Mouse (Mus musculus): ENCODE results near the gene Gfpt2.
"Not testable (repeated sequence)": the region's sequence is repeated elsewhere in the genome, so short reads cannot be mapped to it uniquely, and the experiment has no call there.

The Gfpt2 gene

DNA sequence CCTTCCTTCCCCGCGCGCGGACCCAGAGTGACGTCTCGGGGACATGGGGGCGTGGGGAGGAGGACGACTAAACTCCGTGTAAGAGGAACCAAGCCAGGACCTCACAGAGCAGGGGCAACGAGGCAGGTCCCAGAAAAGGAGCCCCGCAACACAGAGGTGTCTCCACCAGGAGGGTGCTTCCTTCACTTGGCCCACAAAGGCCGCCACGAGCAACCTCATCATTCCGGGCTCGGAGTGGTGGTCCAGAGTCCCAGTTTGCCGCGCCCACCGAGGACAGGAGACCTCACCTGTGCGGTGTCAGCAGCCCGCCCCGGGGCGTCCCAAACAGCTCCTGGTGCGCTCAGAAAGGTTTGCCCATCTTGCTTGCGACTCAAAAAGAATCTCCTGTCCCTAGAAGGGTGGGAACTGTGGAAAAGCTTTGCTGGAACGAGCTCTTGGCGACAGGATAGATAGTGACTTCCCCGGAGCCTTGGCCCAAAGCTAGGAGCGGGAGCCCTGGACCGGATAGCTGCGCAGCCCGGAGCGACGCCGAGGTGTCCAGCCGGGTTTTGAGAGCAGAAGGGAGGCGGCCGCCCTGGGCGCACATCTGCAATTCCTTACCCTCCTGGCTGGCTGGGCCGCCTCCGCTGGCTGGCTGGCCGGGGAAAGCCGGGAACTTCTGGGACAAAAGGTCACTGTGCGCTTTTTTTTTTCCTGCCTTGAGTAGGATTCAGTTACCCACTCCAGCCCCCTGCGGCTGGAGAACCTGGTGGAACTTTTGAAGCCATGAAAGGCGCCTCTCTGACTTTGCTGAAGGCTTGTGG lies 565 bp downstream of the Gfpt2 start:
- no peak for DNase-seq (ENCODE audit: low read depth)

DNA sequence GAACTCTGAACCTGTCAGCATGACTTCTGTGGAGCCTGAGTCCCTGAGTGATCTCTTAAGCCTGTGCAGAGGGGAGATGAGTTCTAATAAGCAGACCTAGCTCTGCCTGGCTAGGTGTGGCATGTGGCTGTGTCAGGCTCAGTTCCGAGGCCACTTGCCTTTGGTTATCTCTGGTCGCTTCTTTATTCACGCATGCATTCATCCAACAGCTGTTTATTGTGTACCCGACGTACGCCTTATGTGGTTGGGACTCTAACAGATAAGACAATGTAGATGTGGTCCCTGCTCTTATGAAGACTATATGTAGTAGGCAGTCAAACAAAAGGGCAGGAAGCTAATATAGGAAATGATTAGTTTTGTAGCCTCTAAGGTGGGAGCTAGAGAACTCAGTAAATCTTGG lies 5.0 kb downstream of the Gfpt2 start:
- no peak for DNase-seq (ENCODE audit: low read depth)

DNA sequence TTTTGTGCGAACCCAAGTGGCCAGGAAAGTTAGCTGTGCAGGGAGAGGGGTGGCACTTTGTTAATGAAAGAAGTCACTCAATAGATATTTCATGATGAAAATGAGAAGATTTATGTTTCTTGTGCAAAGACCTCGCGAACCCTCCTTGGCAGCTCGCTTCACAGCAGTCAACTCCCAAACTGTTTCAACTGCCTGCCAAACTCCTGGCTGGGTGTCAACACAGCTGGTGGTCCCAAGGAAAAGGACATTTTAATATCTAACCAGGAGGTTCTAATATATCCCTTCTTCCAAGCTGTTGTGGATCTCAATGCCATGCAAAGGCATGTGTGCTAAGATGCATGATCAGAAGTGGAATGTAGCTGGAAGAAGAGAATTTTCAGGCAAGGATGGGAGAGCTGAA lies 7.5 kb downstream of the Gfpt2 start:
- no peak for DNase-seq (ENCODE audit: low read depth)

DNA sequence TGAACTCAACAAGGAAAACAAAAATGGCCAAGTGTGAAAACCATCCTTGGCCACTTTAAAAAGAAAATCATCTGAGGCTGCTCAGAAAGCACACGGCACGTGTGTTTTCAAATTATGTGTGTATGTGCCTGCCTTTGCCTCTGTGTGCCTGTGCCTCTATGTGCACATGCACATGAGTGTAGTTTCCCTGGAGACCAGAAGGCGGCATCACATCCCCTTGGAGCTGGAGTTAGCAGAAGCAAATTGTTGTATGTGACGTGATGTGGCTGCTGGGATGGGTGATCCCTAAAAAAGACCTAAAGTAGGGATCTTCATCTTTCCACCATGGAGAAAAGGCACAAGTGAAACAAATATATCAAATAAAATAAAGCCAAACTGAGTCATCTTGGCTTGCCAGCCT lies 9.8 kb downstream of the Gfpt2 start:
- DNase-seq (ENCODE audit: low read depth) = no peak

DNA sequence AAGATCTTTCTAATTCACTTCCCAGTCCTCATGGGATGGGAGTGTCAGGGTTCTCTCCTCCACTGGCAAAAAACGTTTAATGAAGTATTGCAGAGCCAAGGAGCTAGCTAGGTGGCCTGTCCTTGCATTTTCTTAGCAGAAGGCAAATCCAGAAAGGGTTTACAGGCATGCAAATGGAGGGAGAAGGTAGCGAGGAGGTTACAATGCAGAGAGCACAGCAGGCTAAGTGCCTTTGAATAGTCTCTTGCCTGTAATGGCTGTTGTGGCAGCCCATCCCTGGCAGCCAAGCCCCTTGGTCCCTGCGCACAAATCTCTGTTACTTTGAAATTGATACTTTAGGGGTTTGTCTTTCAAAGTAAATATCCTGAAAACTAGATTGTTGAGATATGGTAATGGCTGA lies 12.2 kb downstream of the Gfpt2 start:
- DNase-seq (ENCODE audit: low read depth) = no peak

DNA sequence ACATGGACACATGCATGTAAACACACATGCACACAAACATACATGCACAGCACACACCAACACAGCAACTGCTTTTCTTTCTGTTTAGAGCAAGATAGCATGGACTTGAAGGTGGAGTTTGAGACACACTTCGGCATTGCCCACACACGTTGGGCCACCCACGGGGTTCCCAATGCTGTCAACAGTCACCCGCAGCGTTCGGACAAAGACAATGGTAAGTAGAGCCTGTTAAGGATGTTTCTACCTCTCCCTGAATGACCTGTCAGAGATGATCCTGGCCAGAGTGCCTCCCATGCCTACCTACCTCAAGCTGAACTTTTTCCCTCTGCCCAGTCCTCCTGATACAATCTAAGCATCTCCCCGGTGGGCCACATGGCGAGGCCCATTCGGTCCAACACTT lies 15.0 kb downstream of the Gfpt2 start:
- DNase-seq (ENCODE audit: low read depth) = no peak

DNA sequence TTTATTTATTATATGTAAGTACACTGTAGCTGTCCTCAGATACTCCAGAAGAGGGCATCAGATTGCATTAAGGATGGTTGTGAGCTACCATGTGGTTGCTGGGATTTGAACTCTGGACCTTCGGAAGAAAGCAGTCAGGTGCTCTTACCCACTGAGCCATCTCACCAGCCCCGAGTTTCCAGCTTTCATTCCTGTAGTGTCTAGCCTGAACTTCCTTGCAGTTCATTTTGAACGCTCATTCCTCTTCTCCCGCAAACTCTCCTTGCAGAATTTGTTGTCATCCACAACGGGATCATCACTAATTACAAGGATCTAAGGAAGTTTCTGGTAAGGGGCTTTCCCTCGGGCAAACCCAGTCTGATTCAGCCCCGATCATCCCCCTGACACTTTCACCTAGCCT lies 16.7 kb downstream of the Gfpt2 start:
- not testable (repeated sequence) for DNase-seq (ENCODE audit: low read depth)

DNA sequence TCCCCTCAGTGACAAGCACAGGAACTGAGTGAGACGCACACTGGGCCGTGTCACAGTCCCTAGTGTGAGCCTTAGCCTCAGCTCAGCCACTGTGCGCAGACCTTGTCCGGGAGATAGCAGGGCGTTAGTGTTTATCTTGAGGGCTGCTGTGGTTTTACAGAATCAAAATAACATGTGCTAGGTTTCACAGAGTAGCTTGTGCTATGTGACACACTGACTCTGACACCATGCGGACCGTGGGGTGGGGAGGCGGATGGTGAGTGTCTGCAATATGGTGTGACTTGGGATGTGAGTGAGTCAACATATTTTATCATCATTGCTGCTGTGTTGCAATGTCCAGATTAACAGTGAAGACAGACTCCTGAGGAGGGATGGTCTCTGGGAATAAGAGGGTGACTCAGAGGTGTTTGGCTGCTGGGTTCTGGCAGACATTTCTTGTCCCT lies 17.1 kb downstream of the Gfpt2 start:
- DNase-seq (ENCODE audit: low read depth) = peak; percentile 56

DNA sequence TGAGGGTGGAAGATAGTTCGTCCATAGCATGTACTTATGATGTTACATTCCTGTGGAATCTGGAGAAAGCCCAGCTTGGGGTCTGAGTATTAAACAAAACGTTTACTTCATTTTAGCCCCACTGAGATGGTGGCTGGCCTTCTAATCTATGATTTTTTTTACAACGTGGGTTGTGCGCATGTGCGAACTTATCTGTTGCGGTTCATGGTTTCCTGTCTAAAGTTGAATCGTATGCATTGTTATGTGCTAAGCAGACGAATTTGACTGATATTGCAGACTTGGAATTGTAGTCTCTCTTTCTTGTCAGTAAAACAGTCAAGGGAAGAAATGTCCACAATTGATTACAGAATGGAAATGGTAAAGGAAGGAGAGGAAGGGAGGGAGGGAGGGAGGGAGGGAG lies 17.9 kb downstream of the Gfpt2 start:
- peak; percentile 64 for DNase-seq (ENCODE audit: low read depth)

DNA sequence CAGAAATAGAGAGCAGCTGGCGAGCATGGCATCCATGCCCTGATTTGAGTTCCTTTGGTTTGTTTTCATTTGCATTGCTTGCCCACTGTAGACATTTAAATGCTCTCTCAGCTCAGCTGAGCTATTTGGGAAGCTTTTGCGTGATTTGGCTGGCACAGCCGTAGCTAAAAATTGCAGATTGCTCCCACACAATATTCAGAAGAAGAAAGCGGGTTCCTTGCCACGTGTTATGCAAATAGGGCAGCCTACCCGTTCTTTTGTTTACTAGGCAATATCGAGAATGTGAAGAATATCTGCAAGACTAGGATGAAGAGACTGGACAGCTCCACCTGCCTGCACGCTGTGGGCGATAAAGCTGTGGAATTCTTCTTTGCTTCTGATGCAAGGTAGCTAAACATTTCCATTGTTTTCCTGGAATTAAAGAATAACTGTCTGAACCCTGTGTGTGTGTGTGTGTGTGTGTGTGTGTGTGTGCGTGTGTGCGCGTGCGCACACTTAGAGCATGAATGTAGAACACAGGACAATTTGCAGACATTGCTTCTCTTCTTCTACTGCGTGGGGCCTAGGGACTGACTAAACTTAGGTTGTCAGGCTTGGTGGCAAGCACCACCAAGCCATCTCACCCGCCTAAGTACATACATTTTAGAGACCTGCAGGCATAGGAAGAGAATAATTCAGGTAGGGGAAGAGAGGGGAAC lies 25.0 kb downstream of the Gfpt2 start:
- no peak for DNase-seq (ENCODE audit: low read depth)

DNA sequence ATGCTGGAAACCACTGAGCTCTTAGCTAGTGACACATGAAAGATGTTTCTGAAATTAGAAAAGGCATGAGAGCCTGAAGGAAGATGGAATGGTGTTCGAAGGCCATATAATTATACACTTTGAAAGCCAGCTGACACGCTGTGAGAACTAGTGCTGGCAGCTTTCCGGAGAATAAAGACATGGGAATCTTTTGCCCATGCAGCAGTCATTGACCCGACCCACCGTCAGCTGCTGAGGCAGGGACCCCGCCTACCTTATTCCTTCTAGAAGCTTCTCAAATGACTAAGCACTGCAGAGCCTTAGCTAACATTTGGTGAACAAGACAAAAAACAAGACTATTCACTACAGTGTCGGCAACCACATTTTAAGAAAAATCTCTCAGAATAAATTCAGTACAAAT lies 25.7 kb downstream of the Gfpt2 start:
- DNase-seq (ENCODE audit: low read depth) = no peak

DNA sequence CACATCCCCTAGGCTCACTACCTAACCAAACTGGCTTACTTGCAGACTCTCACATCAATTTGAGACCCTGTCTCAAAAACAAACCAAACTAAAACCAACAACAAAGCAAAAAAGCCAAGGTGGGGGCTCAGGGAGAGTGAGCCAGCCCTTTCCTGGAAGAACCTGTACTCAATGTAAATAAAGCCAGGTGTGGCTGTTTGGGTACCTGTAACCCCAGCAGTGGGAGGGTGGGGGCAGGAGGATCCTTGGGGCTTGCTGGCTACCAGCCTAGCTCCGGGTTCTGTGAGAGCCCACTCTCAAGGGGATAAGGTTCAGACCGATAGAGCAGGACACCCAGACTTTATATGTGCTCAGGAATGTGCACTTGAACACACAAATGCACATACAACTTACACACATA lies 26.9 kb downstream of the Gfpt2 start:
- no peak for DNase-seq (ENCODE audit: low read depth)

DNA sequence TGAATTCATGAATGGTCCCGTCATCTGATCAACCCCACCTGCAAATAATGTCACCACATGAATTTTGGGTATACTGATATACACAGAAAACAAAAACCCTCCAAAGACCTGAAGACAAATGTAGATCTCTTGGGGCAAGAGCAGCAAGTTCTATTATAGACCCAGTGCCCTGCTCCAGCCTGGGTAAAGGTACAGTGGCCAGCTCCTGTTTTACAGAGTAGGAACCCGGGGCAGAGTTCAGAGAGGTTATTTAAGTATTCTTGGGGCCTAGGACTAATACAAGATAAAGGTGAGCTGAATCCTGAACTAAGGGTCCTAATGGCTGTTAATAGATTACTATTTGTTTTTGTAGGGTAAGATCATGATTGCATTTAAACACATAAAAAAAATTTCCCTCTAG lies 27.6 kb downstream of the Gfpt2 start:
- no peak for DNase-seq (ENCODE audit: low read depth)

DNA sequence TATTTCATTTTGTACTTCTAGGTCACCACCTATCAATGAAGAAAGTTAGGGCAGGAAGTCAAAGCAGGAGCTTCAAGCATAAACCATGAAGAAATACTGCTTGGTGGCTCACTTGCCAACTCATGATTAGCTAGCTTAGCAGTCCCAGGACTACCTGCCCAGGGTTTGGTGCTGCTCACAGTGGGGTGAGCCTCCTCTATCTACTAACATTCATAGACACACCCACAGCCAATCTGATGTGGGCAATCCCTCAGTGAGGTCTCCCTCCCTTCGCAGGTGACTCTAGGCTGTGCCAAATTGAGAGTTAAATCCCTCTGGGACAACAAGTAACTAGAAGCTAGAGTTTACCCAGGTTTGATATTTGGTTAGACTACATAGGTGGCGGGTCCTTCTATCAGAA lies 28.4 kb downstream of the Gfpt2 start:
- no peak for DNase-seq (ENCODE audit: low read depth)

DNA sequence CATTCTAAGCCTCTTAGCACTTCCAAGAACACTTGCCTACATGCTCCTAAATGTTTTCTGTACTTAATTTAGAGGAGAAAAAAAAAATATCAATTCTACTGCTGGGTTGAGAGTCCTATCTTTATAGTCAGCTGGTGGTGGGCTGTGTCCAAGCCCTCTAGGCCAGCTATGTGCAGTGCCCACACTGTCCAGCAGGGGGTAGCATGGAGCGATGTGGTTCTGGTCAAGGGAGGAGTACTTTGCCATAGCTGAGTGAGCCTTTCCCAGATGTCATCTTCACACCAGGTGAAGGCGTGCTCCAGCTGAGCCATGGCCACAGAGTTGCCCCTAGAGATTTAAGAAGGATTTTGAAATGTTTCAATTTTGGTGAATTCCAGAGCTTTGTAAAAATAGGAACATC lies 30.9 kb downstream of the Gfpt2 start:
- no peak for DNase-seq (ENCODE audit: low read depth)

DNA sequence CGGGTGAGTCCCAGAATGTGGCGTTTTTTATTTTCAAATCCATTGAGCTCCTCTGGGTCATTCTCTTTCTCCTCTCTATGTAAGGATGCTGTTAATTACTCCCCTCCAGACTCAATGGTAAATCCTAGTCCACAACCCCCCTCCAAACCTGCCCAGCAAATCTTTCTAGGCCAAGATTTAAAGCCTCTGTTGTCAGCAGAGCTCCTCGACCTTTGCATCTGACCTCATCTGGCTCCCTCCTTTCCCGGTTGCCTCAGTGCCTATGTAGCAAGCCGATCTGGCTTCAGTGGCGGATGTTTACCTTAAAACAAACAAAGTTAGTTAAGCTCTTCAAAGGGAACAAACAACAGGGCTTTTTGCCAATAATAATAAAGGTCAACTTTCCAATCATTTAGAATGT lies 33.3 kb downstream of the Gfpt2 start:
- no peak for DNase-seq (ENCODE audit: low read depth)

DNA sequence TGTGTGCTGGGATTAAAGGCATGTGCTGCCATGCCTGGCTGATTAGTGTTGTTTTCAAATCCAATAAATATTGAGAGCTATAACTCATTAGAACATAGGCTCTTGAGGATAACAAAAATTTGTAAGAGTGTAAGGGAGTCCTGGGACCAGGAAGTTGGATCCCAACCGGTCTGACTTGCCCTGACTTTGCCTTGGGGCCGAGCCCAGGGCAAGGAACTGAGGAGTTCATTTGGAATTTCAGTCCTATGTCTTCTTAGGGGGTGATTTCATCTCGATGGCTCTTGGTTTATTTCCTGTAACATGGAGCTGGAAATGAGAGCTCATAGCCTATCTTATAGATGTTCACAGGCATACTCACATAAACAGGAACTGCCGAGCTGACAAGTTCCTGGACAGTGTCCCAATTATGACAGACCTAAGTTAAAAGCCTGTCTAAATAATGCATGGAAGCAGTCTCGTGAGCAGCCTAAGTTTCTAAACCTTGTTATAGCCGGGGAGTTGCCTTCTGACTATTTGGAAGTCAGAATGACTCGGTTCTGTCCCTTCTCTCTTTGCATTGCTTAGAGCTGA lies 35.3 kb downstream of the Gfpt2 start:
- no peak for DNase-seq (ENCODE audit: low read depth)

DNA sequence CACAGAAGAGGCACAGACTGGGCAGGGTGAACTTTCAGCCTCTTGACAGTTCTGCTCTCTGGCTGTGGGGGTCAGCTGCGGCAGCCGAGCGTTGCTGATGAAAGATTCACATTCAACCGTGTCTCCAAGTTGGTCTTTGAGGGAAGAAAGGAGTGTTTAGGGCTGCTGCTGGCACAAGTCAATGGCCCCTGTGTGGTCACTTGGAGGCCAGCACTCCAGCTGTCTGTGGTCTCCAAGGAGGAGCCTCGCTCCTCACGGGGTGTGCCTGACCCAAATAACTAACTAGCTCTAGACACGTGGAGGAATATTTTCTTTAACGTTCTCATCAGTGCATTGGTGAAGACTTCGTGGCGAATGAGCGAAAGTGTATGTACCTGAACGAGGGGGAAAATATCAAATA lies 38.0 kb downstream of the Gfpt2 start:
- no peak for DNase-seq (ENCODE audit: low read depth)

DNA sequence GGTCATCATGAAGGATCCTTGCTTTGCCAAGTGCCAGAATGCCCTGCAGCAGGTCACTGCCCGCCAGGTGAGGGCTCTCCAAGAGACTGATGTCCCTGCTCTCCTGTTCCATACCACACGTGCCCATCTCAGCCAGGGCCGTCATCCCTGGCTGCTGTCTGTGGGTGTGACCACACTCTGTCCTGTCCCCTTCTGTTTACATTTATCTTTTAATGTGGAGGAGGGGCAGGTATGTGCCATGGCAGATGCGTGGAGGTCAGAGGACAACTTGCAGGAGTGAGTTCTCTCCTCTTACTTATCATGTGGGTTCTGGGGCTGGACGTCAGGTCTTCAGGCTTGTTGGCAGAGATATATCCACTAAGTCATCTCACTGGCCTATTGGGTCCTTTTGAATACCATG lies 39.0 kb downstream of the Gfpt2 start:
- no peak for DNase-seq (ENCODE audit: low read depth)

DNA sequence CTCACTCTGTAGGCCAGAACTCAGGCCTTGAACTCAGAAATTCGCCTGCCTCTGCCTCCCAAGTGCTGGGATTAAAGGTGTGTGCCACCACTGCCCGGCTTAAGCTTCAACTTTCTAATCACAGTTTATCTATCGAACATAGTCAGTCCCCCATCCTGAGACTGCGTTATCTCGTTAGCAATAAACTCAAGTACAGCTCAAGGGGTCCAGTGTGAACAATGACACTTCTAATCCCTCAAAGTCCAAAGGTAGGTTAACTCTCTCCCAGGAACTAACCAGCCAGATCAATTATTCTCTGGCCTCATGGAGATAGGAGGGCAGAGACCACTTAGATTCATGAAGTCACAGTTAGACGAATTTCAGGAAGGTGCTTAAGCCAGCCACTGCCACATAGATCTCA lies 40.3 kb downstream of the Gfpt2 start:
- DNase-seq (ENCODE audit: low read depth) = no peak

DNA sequence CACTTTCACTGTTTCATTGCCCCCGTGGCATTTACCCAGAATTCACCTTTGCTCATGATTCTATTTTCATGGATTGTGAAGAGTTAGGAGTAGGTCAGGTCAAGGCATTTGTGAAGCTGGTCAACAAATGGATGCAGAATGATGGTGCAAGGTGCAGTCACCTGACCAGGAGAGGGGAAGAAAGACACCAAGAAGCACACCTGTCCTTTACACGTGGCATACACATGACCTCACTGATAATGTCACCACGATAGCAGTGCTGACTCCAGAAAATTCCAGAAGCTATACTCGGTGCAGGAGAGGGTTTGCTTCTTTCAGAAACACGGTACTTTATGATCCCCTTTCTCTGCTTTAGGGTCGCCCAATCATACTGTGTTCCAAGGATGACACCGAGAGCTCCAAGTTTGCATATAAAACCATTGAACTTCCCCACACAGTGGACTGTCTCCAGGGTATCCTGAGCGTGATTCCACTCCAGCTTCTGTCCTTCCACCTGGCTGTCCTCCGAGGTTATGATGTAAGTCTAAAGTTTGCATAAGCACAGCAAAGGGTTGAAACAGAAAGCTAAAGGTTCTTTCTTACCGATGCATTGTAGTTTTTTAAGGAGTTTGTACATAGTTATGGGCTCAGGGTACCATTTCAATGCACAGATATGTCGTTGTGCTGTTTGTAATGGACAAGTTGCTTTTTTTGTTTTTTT lies 41.4 kb downstream of the Gfpt2 start:
- no peak for DNase-seq (ENCODE audit: low read depth)

DNA sequence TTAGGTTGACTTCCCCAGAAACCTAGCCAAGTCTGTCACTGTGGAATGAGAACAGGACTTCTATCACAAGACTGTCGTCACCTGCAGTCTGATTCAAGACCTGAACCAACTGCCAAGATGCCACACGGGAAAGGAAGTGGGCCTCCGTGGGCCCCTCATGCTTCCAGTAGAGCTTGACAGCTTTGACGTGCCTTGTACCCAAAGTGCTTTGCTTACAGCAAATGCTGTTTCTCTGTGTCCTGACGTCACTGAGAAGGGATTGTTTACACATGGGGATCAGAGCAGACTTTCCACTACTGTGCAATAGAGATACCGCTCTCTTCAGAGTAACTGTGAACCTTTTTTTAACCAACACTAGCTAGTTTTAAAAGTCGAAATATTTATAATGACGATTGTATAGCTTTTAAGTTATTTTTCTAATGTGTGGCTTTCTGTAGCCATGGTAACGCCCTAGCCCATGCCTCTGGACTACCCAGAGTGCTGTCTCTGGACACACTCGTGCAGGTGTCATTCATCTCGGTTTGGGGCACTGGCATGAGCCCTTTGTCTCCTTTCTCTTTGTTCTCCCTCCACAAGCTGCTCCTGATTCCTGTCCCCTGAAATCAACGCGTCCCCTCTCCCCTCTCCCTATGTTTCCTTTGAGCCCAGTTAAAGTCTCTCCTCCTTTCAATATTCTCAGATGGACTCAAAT lies 43.9 kb downstream of the Gfpt2 start:
- no peak for DNase-seq (ENCODE audit: low read depth)
